Mouse (Mus musculus): ENCODE measurements at regions not wholly inside any gene's neighbourhood (a gene's known extent, or its start where the extent isn't known, plus 50 kb on each side); places are given as distances from the start of the nearest gene placed in this dataset.
A peak's percentile ranks its signal among the peaks of the same experiment; 100 is the strongest.

- intact Hi-C loops (cut with DNase I), result no loop called here
Observed at GRCm38 (mm10) chr8:8809835-8810439, 119.6 kb upstream of the Arglu1 start.

GRCm38 (mm10) chr8:8809349-8809748, 119.0 kb upstream of the Arglu1 start:
- intact Hi-C loops (cut with DNase I), result no loop called here
- DNase-seq (ENCODE audit: low spot score in 2 of 2), result no peak

More at GRCm38 (mm10) chr8:8809835-8810439, 119.6 kb upstream of the Arglu1 start:
- no peak for DNase-seq (ENCODE audit: low spot score in 2 of 2)

GRCm38 (mm10) chr8:8802761-8803340, 112.5 kb upstream of the Arglu1 start:
- DNase-seq (ENCODE audit: low spot score in 2 of 2), result peak in 1 of 2 experiments; percentile 57
- intact Hi-C loops (cut with DNase I), result no loop called here

- intact Hi-C loops (cut with DNase I), result no loop called here
- DNase-seq (ENCODE audit: low spot score in 2 of 2), result no peak
Observed at GRCm38 (mm10) chr8:8802317-8802716, 112.0 kb upstream of the Arglu1 start.

GRCm38 (mm10) chr8:8801578-8801977, 111.3 kb upstream of the Arglu1 start:
- DNase-seq (ENCODE audit: low spot score in 2 of 2), result no peak
- intact Hi-C loops (cut with DNase I), result no loop called here

GRCm38 (mm10) chr8:8797521-8797920, 107.2 kb upstream of the Arglu1 start:
- intact Hi-C loops (cut with DNase I), result no loop called here
- no peak for DNase-seq (ENCODE audit: low spot score in 2 of 2)

GRCm38 (mm10) chr8:8796951-8797350, 106.6 kb upstream of the Arglu1 start:
- no peak for DNase-seq (ENCODE audit: low spot score in 2 of 2)
- intact Hi-C loops (cut with DNase I), result no loop called here

- intact Hi-C loops (cut with DNase I), result no loop called here
- DNase-seq (ENCODE audit: low spot score in 2 of 2), result no peak
Observed at GRCm38 (mm10) chr8:8794711-8795110, 104.4 kb upstream of the Arglu1 start.

- DNase-seq (ENCODE audit: low spot score in 2 of 2), result no peak
- intact Hi-C loops (cut with DNase I), result no loop called here
Observed at GRCm38 (mm10) chr8:8779931-8780330, 89.6 kb upstream of the Arglu1 start.

GRCm38 (mm10) chr8:8774496-8775015, 84.2 kb upstream of the Arglu1 start:
- no peak for DNase-seq (ENCODE audit: low spot score in 2 of 2)
- intact Hi-C loops (cut with DNase I), result no loop called here

- no peak for DNase-seq (ENCODE audit: low spot score in 2 of 2)
- intact Hi-C loops (cut with DNase I), result no loop called here
Observed at GRCm38 (mm10) chr8:8772424-8772823, 82.1 kb upstream of the Arglu1 start.

GRCm38 (mm10) chr8:8770397-8770796, 80.1 kb upstream of the Arglu1 start:
- peak in 1 of 2 experiments; percentile 12 for DNase-seq (ENCODE audit: low spot score in 2 of 2)
- intact Hi-C loops (cut with DNase I), result no loop called here

GRCm38 (mm10) chr8:8762354-8762753, 72.0 kb upstream of the Arglu1 start:
- intact Hi-C loops (cut with DNase I), result no loop called here
- no peak for DNase-seq (ENCODE audit: low spot score in 2 of 2)

GRCm38 (mm10) chr8:8758283-8758682, 68.0 kb upstream of the Arglu1 start:
- intact Hi-C loops (cut with DNase I), result no loop called here
- DNase-seq (ENCODE audit: low spot score in 2 of 2), result no peak

GRCm38 (mm10) chr8:8751208-8751607, 60.9 kb upstream of the Arglu1 start:
- DNase-seq (ENCODE audit: low spot score in 2 of 2), result no peak
- intact Hi-C loops (cut with DNase I), result no loop called here

GRCm38 (mm10) chr8:8746691-8747090, 56.4 kb upstream of the Arglu1 start:
- DNase-seq (ENCODE audit: low spot score in 2 of 2), result no peak
- intact Hi-C loops (cut with DNase I), result no loop called here

- DNase-seq (ENCODE audit: low spot score in 2 of 2), result no peak
- intact Hi-C loops (cut with DNase I), result no loop called here
Observed at GRCm38 (mm10) chr8:8745615-8746285, 55.4 kb upstream of the Arglu1 start.
